In the genomic region with DNA sequence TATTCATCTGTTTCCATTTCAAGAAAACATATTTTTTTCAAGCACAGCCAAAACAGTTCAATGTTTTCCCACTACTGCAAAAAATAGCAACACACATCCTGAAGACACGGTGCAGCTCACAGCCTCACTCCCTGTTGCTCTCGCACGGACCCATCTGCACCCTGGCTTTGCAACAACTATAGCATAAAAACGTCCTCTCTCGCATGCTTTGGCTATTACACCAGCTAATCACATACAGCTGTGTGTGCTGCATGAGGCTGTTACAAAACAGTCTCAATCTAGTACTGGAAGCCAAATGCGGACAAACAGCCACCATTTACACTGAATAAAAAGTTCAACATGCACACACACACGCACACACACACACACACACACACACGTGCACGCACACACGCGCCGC, we compare ENCODE assay signal across 15 mouse cellular contexts.
A peak's percentile ranks its signal among the peaks of the same experiment; 100 is the strongest.
DNase-seq lines count a peak whose midpoint lies in the region; ATAC-seq and TF ChIP-seq lines count a peak whose summit lies in the region.
"Had no signal": no experiment of that assay in that cellular context is flagged by ENCODE, and none has a peak within 500 bp of the region (broad histone marks: within the 10 kb centered on the region; RNA-seq: fewer than 3 reads in every experiment).

No protein-coding gene starts in this region.

- ATAC-seq in kidney, embryonic 14.5 days (ENCODE audit: low FRiP score, low TSS enrichment) = no peak
- ATAC-seq in limb, embryonic 11.5 days (ENCODE audit: insufficient number of reproducible peaks, low FRiP score, low TSS enrichment, low read depth) = no peak

- H3K4me2 ChIP-seq in kidney, embryonic 14.5 days (replicated peaks; ENCODE audit: low read depth, low read length) = peak overlapping the region; percentile 33; the same call in 1 of the 2 replicates
- no peak overlapping the region for H3K4me2 ChIP-seq in limb, embryonic 11.5 days (ENCODE audit: low read depth, severe bottlenecking)

- peaks cover 6% of the 10 kb centered on the region; the same call in 1 of the 2 replicates for H3K9me3 ChIP-seq in kidney, embryonic 14.5 days (ENCODE audit: control insufficient read depth, low read length)
- no peaks in the 10 kb centered on the region for H3K9me3 ChIP-seq in limb, embryonic 11.5 days (ENCODE audit: control insufficient read depth, low read length)
- no peaks in the 10 kb centered on the region; the same call in 1 of the 2 replicates for H3K9me3 ChIP-seq in midbrain, embryonic 10.5 days (replicated peaks)

- H3K36me3 ChIP-seq in kidney, embryonic 14.5 days (ENCODE audit: control insufficient read depth, insufficient read depth, low read length) = peaks cover 5% of the 10 kb centered on the region; the same call in 1 of the 2 replicates
- H3K36me3 ChIP-seq in limb, embryonic 11.5 days (ENCODE audit: control insufficient read depth, insufficient read depth, low read length) = no peaks in the 10 kb centered on the region
- H3K36me3 ChIP-seq in midbrain, embryonic 10.5 days = no peaks in the 10 kb centered on the region

- H3K27me3 ChIP-seq in kidney, embryonic 14.5 days (ENCODE audit: control insufficient read depth, insufficient read depth, low read length) = no peaks in the 10 kb centered on the region
- no peaks in the 10 kb centered on the region for H3K27me3 ChIP-seq in limb, embryonic 11.5 days (ENCODE audit: control insufficient read depth, insufficient read depth, low read length)
- peaks cover 14% of the 10 kb centered on the region for H3K27me3 ChIP-seq in midbrain, embryonic 10.5 days (ENCODE audit: low read depth, poor library complexity, severe bottlenecking)

- no peak for TF ChIP-seq CTCF in gastrocnemius, adult 2 months (IDR thresholded peaks at IDR 0.05)

- H3K4me1 ChIP-seq in kidney, embryonic 14.5 days (ENCODE audit: control insufficient read depth, insufficient read depth, low read length) = peaks cover 33% of the 10 kb centered on the region
- H3K4me1 ChIP-seq in limb, embryonic 11.5 days (ENCODE audit: control insufficient read depth, insufficient read depth, low read length) = peaks cover 20% of the 10 kb centered on the region
- H3K4me1 ChIP-seq in midbrain, embryonic 10.5 days = peaks cover 22% of the 10 kb centered on the region

- H3K4me3 ChIP-seq in gastrocnemius, adult 2 months = peak overlapping the region; percentile 44
- no peak overlapping the region for H3K4me3 ChIP-seq in kidney, embryonic 14.5 days (ENCODE audit: low read length)
- no peak overlapping the region for H3K4me3 ChIP-seq in limb, embryonic 11.5 days (ENCODE audit: low read depth, low read length)
- no peak overlapping the region for H3K4me3 ChIP-seq in midbrain, embryonic 10.5 days
- H3K4me3 ChIP-seq: erythroblast, embryonic 14.5 days had no signal

- WGBS in kidney, embryonic 14.5 days = 73% methylated on average over 12 of the region's 12 CpGs
- WGBS in limb, embryonic 11.5 days = 41% methylated on average over 12 of the region's 12 CpGs
- WGBS in midbrain, embryonic 10.5 days = 83% methylated on average over 12 of the region's 12 CpGs

- intact Hi-C loops in gastrocnemius, adult 2 months (cut with DNase I) = no loop called here

- no peak for DNase-seq in gastrocnemius, adult 2 months
- DNase-seq in gastrocnemius, postnatal 25 days = no peak
- no peak for DNase-seq in kidney, postnatal 14 days
- DNase-seq in brain, adult 2 months (ENCODE audit: low read depth, low spot score) = peak; percentile 24
- peak; percentile 70 for DNase-seq in limb, embryonic 11.5 days (ENCODE audit: low spot score)
- no peak for DNase-seq in midbrain, embryonic 10.5 days (ENCODE audit: low spot score)
- no peak for DNase-seq in spleen, postnatal 4 days (ENCODE audit: low spot score in 2 of 2)
- DNase-seq: adrenal gland, adult 8-10 months; B cell, adult 2 months; cerebellum, adult 11-12 months; gastrocnemius, postnatal 36 days; kidney, postnatal 36 days had no signal

- peak overlapping the region; percentile 48; the same call in 1 of the 2 replicates for H3K27ac ChIP-seq in gastrocnemius, adult 2 months
- H3K27ac ChIP-seq in kidney, embryonic 14.5 days (ENCODE audit: low read depth, low read length) = no peak overlapping the region
- H3K27ac ChIP-seq in limb, embryonic 11.5 days (replicated peaks; ENCODE audit: low read depth, low read length) = no peak overlapping the region; the same call in 1 of the 2 replicates
- H3K27ac ChIP-seq in midbrain, embryonic 10.5 days (replicated peaks) = no peak overlapping the region
- H3K27ac ChIP-seq: macrophage had no signal

- no peak overlapping the region for H3K9ac ChIP-seq in kidney, embryonic 14.5 days (ENCODE audit: low read depth, low read length)
- H3K9ac ChIP-seq in limb, embryonic 11.5 days (ENCODE audit: low read length) = no peak overlapping the region

Comparison
In these comparisons a context has a peak if more than half of its experiments do, and no peak if none do; other contexts are left out.
1. DNase-seq: peak in brain, adult 2 months (single experiment) and limb, embryonic 11.5 days (single experiment); none in gastrocnemius, adult 2 months (single experiment), gastrocnemius, postnatal 25 days (single experiment), kidney, postnatal 14 days (single experiment), midbrain, embryonic 10.5 days (single experiment) and spleen, postnatal 4 days (0 of 2).